Mouse (Mus musculus) forebrain, embryonic 12.5 days (tissue): ENCODE results near the gene Srebf1. TPM values are rescaled to one million over a fixed set of nuclear protein-coding genes. Genes with fewer than 3 reads are reported as not detected.

ENCODE experiments used
- ATAC-seq: fragments of 200-750 bp; cut with Nextera tagmentation; 2 replicates; pipeline ENCODE4 v1.8.0; 2017; ENCODE audit warnings: moderate TSS enrichment; ENCODE audit not compliant: low FRiP score
- H3K27ac ChIP-seq: fragments of 300-500 bp; sonication (generic); 2 replicates; pipeline ENCODE4 v1.5.1; 2016; ENCODE audit warnings: mild to moderate bottlenecking
- H3K27me3 ChIP-seq: fragments of 300-500 bp; sonication (generic); 2 replicates; pipeline ENCODE4 v1.6.1; 2016; ENCODE audit warnings: mild to moderate bottlenecking
- H3K36me3 ChIP-seq: fragments of 300-500 bp; sonication (generic); replicated peaks from 2 replicates; pipeline ENCODE4 v1.6.1; 2016; ENCODE audit warnings: mild to moderate bottlenecking
- H3K4me1 ChIP-seq: fragments of 300-500 bp; sonication (generic); 2 replicates; pipeline ENCODE4 v1.6.1; 2016
- H3K4me2 ChIP-seq: fragments of 300-500 bp; sonication (generic); 2 replicates; pipeline ENCODE4 v1.6.1; 2016; ENCODE audit warnings: mild to moderate bottlenecking, moderate library complexity
- H3K4me3 ChIP-seq: fragments of 300-500 bp; sonication (generic); replicated peaks from 2 replicates; pipeline ENCODE4 v1.5.1; 2016; ENCODE audit warnings: mild to moderate bottlenecking
- H3K9ac ChIP-seq: fragments of 300-500 bp; sonication (generic); 2 replicates; pipeline ENCODE4 v1.6.1; 2016; ENCODE audit warnings: mild to moderate bottlenecking
- H3K9me3 ChIP-seq: fragments of 300-500 bp; sonication (generic); 2 replicates; pipeline ENCODE4 v1.6.1; 2016
- WGBS: fragments of 180-500 bp; shearing (Covaris S2); methylation state at CpG from one replicate; pipeline ENCODE4 v1.1.7; 2016; 5-methylcytosine and 5-hydroxymethylcytosine counted together
- polyA plus RNA-seq: library from polyadenylated mRNA; unstranded; fragments of >200 nt; fragmentation: Nextera tagmentation; extraction: Ambion mirVana; gene quantifications from 2 replicates; pipeline ENCODE4 v1.2.1, GENCODE M21; 2016

Gene Srebf1
- polyA plus RNA-seq, result 58.0 and 58.1 TPM in 2 replicates

GRCm38 (mm10) chr11:60222469-60223236, at the start of gene Srebf1:
Srebf1 (minus strand) TSS chr11:60222581.
- Histone ChIP-seq H3K4me3 (peak within 1 kb of the TSS; percentile 34), H3K4me2 (peak within 1 kb of the TSS; percentile 62), H3K27ac (peak within 1 kb of the TSS; percentile 69), H3K4me1 (peaks cover 34% of the 10 kb centered on the region), H3K27me3 (no peaks in the 10 kb centered on the region; the same call in 1 of the 2 replicates), H3K9me3 (no peaks in the 10 kb centered on the region), H3K36me3 (peaks cover 3% of the 10 kb centered on the region; the same call in 1 of the 2 replicates), H3K9ac (peak within 1 kb of the TSS; percentile 25; the same call in 1 of the 2 replicates)
- ATAC-seq, result peak; percentile 57
- 6% methylated on average over 46 of the region's 46 CpGs for WGBS

GRCm38 (mm10) chr11:60268563-60268962, 46.2 kb upstream of the Srebf1 start:
- WGBS, result 50% methylated on average over 3 of the region's 3 CpGs
- Histone ChIP-seq H3K27ac (no peak overlapping the region), H3K9ac (no peak overlapping the region), H3K36me3 (0 out of 2 replicates have a peak, but pooled peaks cover 3% of the 10 kb centered on the region), H3K9me3 (no peaks in the 10 kb centered on the region), H3K27me3 (no peaks in the 10 kb centered on the region), H3K4me3 (no peak overlapping the region), H3K4me1 (peaks cover 8% of the 10 kb centered on the region; the same call in 1 of the 2 replicates), H3K4me2 (no peak overlapping the region)
- no peak for ATAC-seq

GRCm38 (mm10) chr11:60265271-60265985, 43.0 kb upstream of the Srebf1 start:
- WGBS, result 86% methylated on average over 4 of the region's 4 CpGs
- H3K36me3 ChIP-seq, result 0 out of 2 replicates have a peak, but pooled peaks cover 3% of the 10 kb centered on the region
- no peak overlapping the region for H3K27ac ChIP-seq
- peaks cover 17% of the 10 kb centered on the region for H3K4me1 ChIP-seq
- no peak overlapping the region for H3K4me3 ChIP-seq
- no peak for ATAC-seq
- no peaks in the 10 kb centered on the region for H3K27me3 ChIP-seq
- H3K9me3 ChIP-seq, result no peaks in the 10 kb centered on the region
- no peak overlapping the region for H3K4me2 ChIP-seq
- no peak overlapping the region for H3K9ac ChIP-seq

GRCm38 (mm10) chr11:60264651-60265050, 42.3 kb upstream of the Srebf1 start:
- no peak for ATAC-seq
- 88% methylated on average over 1 of the region's 1 CpGs for WGBS
- no peaks in the 10 kb centered on the region for H3K27me3 ChIP-seq
- no peak overlapping the region for H3K4me3 ChIP-seq
- H3K9ac ChIP-seq, result no peak overlapping the region
- H3K36me3 ChIP-seq, result 0 out of 2 replicates have a peak, but pooled peaks cover 3% of the 10 kb centered on the region
- 0 out of 2 replicates have a peak overlapping the region, but pooled peaks have one; percentile 31 for H3K27ac ChIP-seq
- no peaks in the 10 kb centered on the region for H3K9me3 ChIP-seq
- H3K4me1 ChIP-seq, result peaks cover 17% of the 10 kb centered on the region
- no peak overlapping the region for H3K4me2 ChIP-seq

GRCm38 (mm10) chr11:60262396-60262795, 40.0 kb upstream of the Srebf1 start:
- H3K4me1 ChIP-seq, result peaks cover 17% of the 10 kb centered on the region
- peaks cover 5% of the 10 kb centered on the region; the same call in 1 of the 2 replicates for H3K36me3 ChIP-seq
- 84% methylated on average over 4 of the region's 4 CpGs for WGBS
- no peaks in the 10 kb centered on the region for H3K27me3 ChIP-seq
- H3K9ac ChIP-seq, result no peak overlapping the region
- H3K4me2 ChIP-seq, result no peak overlapping the region
- H3K27ac ChIP-seq, result peak overlapping the region; percentile 4; the same call in 1 of the 2 replicates
- H3K9me3 ChIP-seq, result no peaks in the 10 kb centered on the region
- no peak for ATAC-seq
- no peak overlapping the region for H3K4me3 ChIP-seq

- Histone ChIP-seq H3K9me3 (no peaks in the 10 kb centered on the region), H3K4me2 (no peak overlapping the region), H3K9ac (no peak overlapping the region), H3K4me1 (peaks cover 17% of the 10 kb centered on the region), H3K27ac (no peak overlapping the region), H3K27me3 (no peaks in the 10 kb centered on the region), H3K36me3 (peaks cover 5% of the 10 kb centered on the region; the same call in 1 of the 2 replicates), H3K4me3 (no peak overlapping the region)
- ATAC-seq, result no peak
- WGBS, result 89% methylated on average over 3 of the region's 3 CpGs
Measured at GRCm38 (mm10) chr11:60260743-60261142, 38.4 kb upstream of the Srebf1 start.

- no peak for ATAC-seq
- Histone ChIP-seq H3K4me3 (no peak overlapping the region), H3K9me3 (no peaks in the 10 kb centered on the region), H3K4me2 (no peak overlapping the region), H3K4me1 (peaks cover 4% of the 10 kb centered on the region; the same call in 1 of the 2 replicates), H3K27me3 (no peaks in the 10 kb centered on the region), H3K9ac (no peak overlapping the region), H3K36me3 (peaks cover 5% of the 10 kb centered on the region; the same call in 1 of the 2 replicates), H3K27ac (no peak overlapping the region)
- 80% methylated on average over 2 of the region's 2 CpGs for WGBS
Measured at GRCm38 (mm10) chr11:60257696-60258095, 35.3 kb upstream of the Srebf1 start.

- 90% methylated on average over 9 of the region's 9 CpGs for WGBS
- Histone ChIP-seq H3K36me3 (peaks cover 5% of the 10 kb centered on the region; the same call in 1 of the 2 replicates), H3K4me2 (no peak overlapping the region), H3K4me3 (no peak overlapping the region), H3K4me1 (no peaks in the 10 kb centered on the region), H3K9me3 (no peaks in the 10 kb centered on the region), H3K27me3 (no peaks in the 10 kb centered on the region), H3K9ac (no peak overlapping the region), H3K27ac (peak overlapping the region; percentile 20; the same call in 1 of the 2 replicates)
- no peak for ATAC-seq
Measured at GRCm38 (mm10) chr11:60256713-60257112, 34.3 kb upstream of the Srebf1 start.

- Histone ChIP-seq H3K27me3 (no peaks in the 10 kb centered on the region), H3K4me3 (no peak overlapping the region), H3K27ac (peak overlapping the region; percentile 20; the same call in 1 of the 2 replicates)
Measured at GRCm38 (mm10) chr11:60256176-60256681, 33.8 kb upstream of the Srebf1 start.

GRCm38 (mm10) chr11:60255639-60256038, 33.3 kb upstream of the Srebf1 start:
- Histone ChIP-seq H3K27me3 (no peaks in the 10 kb centered on the region), H3K9me3 (no peaks in the 10 kb centered on the region), H3K9ac (no peak overlapping the region), H3K36me3 (peaks cover 5% of the 10 kb centered on the region; the same call in 1 of the 2 replicates), H3K4me1 (no peaks in the 10 kb centered on the region), H3K27ac (no peak overlapping the region), H3K4me2 (no peak overlapping the region), H3K4me3 (no peak overlapping the region)
- ATAC-seq, result no peak
- 89% methylated on average over 3 of the region's 3 CpGs for WGBS

More at GRCm38 (mm10) chr11:60256176-60256681, 33.8 kb upstream of the Srebf1 start:
- ATAC-seq, result no peak
- Histone ChIP-seq H3K9ac (no peak overlapping the region), H3K9me3 (no peaks in the 10 kb centered on the region), H3K36me3 (peaks cover 5% of the 10 kb centered on the region; the same call in 1 of the 2 replicates), H3K4me1 (no peaks in the 10 kb centered on the region), H3K4me2 (no peak overlapping the region)
- 76% methylated on average over 6 of the region's 6 CpGs for WGBS

GRCm38 (mm10) chr11:60255181-60255580, 32.8 kb upstream of the Srebf1 start:
- ATAC-seq, result no peak
- Histone ChIP-seq H3K9ac (no peak overlapping the region), H3K4me2 (no peak overlapping the region), H3K36me3 (peaks cover 5% of the 10 kb centered on the region; the same call in 1 of the 2 replicates), H3K9me3 (no peaks in the 10 kb centered on the region), H3K4me1 (no peaks in the 10 kb centered on the region), H3K27me3 (no peaks in the 10 kb centered on the region), H3K4me3 (no peak overlapping the region), H3K27ac (no peak overlapping the region)
- 56% methylated on average over 3 of the region's 3 CpGs for WGBS

GRCm38 (mm10) chr11:60254308-60254707, 31.9 kb upstream of the Srebf1 start:
- 66% methylated on average over 5 of the region's 5 CpGs for WGBS
- H3K36me3 ChIP-seq, result peaks cover 5% of the 10 kb centered on the region; the same call in 1 of the 2 replicates
- no peak overlapping the region for H3K4me3 ChIP-seq
- no peaks in the 10 kb centered on the region for H3K27me3 ChIP-seq
- ATAC-seq, result no peak
- H3K4me2 ChIP-seq, result no peak overlapping the region
- H3K27ac ChIP-seq, result no peak overlapping the region
- H3K9me3 ChIP-seq, result no peaks in the 10 kb centered on the region
- H3K4me1 ChIP-seq, result no peaks in the 10 kb centered on the region
- no peak overlapping the region for H3K9ac ChIP-seq
